In the genomic region with DNA sequence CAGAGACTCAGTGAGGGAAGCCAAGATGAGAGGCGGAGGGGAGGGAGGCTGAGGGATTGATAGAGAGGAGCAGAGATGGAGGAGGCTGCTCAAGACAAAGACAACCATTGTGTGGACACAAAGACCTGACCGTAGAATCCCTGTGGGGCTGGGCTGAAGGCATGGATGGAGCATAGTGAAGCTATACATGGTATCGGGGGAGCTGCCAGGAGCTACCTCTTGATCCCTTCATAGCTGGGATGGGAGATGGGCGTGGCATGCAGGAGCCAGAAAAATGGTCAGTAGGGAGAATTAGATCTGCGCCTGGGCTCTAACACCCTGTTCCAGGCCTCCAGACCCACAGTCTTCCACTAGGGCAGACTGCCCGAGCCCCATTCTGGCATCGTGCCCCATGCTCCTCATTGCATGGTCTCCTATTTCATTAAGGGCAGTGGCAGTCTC, we compare ENCODE assay signal across 10 mouse cellular contexts. TPM values are rescaled to one million over a fixed set of nuclear protein-coding genes. Genes with fewer than 3 reads are reported as not detected.
DNase-seq lines count a peak whose midpoint lies in the region; ATAC-seq and TF ChIP-seq lines count a peak whose summit lies in the region.
"Had no signal": no experiment of that assay in that cellular context is flagged by ENCODE, and none has a peak within 500 bp of the region (broad histone marks: within the 10 kb centered on the region; RNA-seq: fewer than 3 reads in every experiment).

No protein-coding gene starts in this region.

- no peak overlapping the region for H3K4me2 ChIP-seq in forebrain, postnatal 0 days (ENCODE audit: low read depth)
- H3K4me2 ChIP-seq in forebrain, embryonic 15.5 days (replicated peaks) = no peak overlapping the region
- no peak overlapping the region for H3K4me2 ChIP-seq in limb, embryonic 15.5 days
- H3K4me2 ChIP-seq: liver, embryonic 15.5 days had no signal

- H3K9me3 ChIP-seq in forebrain, postnatal 0 days (ENCODE audit: low read length) = 0 out of 2 replicates have a peak, but pooled peaks cover 2% of the 10 kb centered on the region
- H3K9me3 ChIP-seq in forebrain, embryonic 15.5 days = no peaks in the 10 kb centered on the region
- no peaks in the 10 kb centered on the region for H3K9me3 ChIP-seq in limb, embryonic 15.5 days
- H3K9me3 ChIP-seq: liver, embryonic 15.5 days; midbrain, embryonic 10.5 days had no signal

- no peaks in the 10 kb centered on the region for H3K4me1 ChIP-seq in forebrain, postnatal 0 days (ENCODE audit: insufficient read depth)
- H3K4me1 ChIP-seq in forebrain, embryonic 15.5 days = peaks cover 4% of the 10 kb centered on the region; the same call in 1 of the 2 replicates
- H3K4me1 ChIP-seq in limb, embryonic 15.5 days = peaks cover 28% of the 10 kb centered on the region

- peak; percentile 69 for ATAC-seq in forebrain, postnatal 0 days
- no peak for ATAC-seq in forebrain, embryonic 15.5 days (replicated peaks)
- ATAC-seq in limb, embryonic 15.5 days (ENCODE audit: insufficient number of reproducible peaks, low FRiP score, low TSS enrichment, low read depth) = peak; percentile 52; the same call in 1 of the 2 replicates

- peaks cover 16% of the 10 kb centered on the region for H3K27me3 ChIP-seq in forebrain, postnatal 0 days (ENCODE audit: insufficient read depth, low read length)
- H3K27me3 ChIP-seq in forebrain, embryonic 15.5 days = peaks cover 15% of the 10 kb centered on the region
- H3K27me3 ChIP-seq in limb, embryonic 15.5 days = peaks cover 15% of the 10 kb centered on the region; the same call in 1 of the 2 replicates

- 36% methylated on average over 7 of the region's 7 CpGs for WGBS in forebrain, postnatal 0 days
- WGBS in forebrain, embryonic 15.5 days = 50% methylated on average over 7 of the region's 7 CpGs
- 58% methylated on average over 7 of the region's 7 CpGs for WGBS in limb, embryonic 15.5 days

- peak; percentile 50 for DNase-seq in forebrain, postnatal 0 days
- peak; percentile 54 to 62 for DNase-seq in layer of hippocampus, postnatal 14 days (ENCODE audit: low spot score in 2 of 2)
- no peak for DNase-seq in layer of hippocampus, adult 8-10 months (ENCODE audit: low spot score in 2 of 2)
- peak; percentile 23 for DNase-seq in NIH3T3 (ENCODE audit: low read depth)
- no peak for DNase-seq in c-Kit-positive CD71-positive TER-119-positive erythroid progenitor cells, embryonic 14.5 days (ENCODE audit: low spot score)
- DNase-seq in adrenal gland, postnatal 36 days = no peak

- H3K9ac ChIP-seq in forebrain, postnatal 0 days = no peak overlapping the region
- no peak overlapping the region for H3K9ac ChIP-seq in forebrain, embryonic 15.5 days (replicated peaks)
- no peak overlapping the region for H3K9ac ChIP-seq in limb, embryonic 15.5 days
- H3K9ac ChIP-seq: liver, embryonic 15.5 days had no signal

- no peak overlapping the region for H3K4me3 ChIP-seq in forebrain, postnatal 0 days (ENCODE audit: low read depth, low read length)
- H3K4me3 ChIP-seq in forebrain, embryonic 15.5 days = no peak overlapping the region
- H3K4me3 ChIP-seq in limb, embryonic 15.5 days = no peak overlapping the region
- H3K4me3 ChIP-seq: liver, embryonic 15.5 days; midbrain, embryonic 10.5 days had no signal

- TF ChIP-seq CTCF in forebrain, postnatal 0 days (IDR thresholded peaks at IDR 0.05; ENCODE audit: low read depth) = no peak

- no peaks in the 10 kb centered on the region for H3K36me3 ChIP-seq in forebrain, postnatal 0 days (ENCODE audit: insufficient read depth)
- H3K36me3 ChIP-seq in forebrain, embryonic 15.5 days = no peaks in the 10 kb centered on the region
- H3K36me3 ChIP-seq in limb, embryonic 15.5 days = no peaks in the 10 kb centered on the region
- H3K36me3 ChIP-seq: liver, embryonic 15.5 days; midbrain, embryonic 10.5 days had no signal

- 0 out of 2 replicates have a peak overlapping the region, but pooled peaks have one; percentile 3 for H3K27ac ChIP-seq in forebrain, postnatal 0 days (ENCODE audit: low read depth, low read length)
- H3K27ac ChIP-seq in forebrain, embryonic 15.5 days (replicated peaks) = no peak overlapping the region
- no peak overlapping the region for H3K27ac ChIP-seq in limb, embryonic 15.5 days
- H3K27ac ChIP-seq: liver, embryonic 15.5 days; midbrain, embryonic 10.5 days had no signal

RNA-seq across cellular contexts. Expression of a gene that starts 4.4 kb away (rescaled TPM):
- total RNA-seq in forebrain, postnatal 0 days (2014; rRNA removed) = 0.38 and 0.67 TPM in 2 replicates
- polyA plus RNA-seq in forebrain, postnatal 0 days (2015; fragmentation: Nextera tagmentation; extraction: Ambion mirVana) = 0.24 and 0.40 TPM in 2 replicates
- polyA plus RNA-seq in forebrain, embryonic 15.5 days (2015; fragmentation: Nextera tagmentation; extraction: Ambion mirVana) = 0.11 TPM in 1 of 2 replicates, not detected in the other
- 1 to 10 TPM; 1.4 to 2.2 TPM for total RNA-seq in layer of hippocampus, postnatal 14 days (2021)
- total RNA-seq in layer of hippocampus, adult 8-10 months (2022) = 1 to 10 TPM in 2 of 4 experiments, under 1 TPM in 2; 0.60 to 4.5 (median 1.9) TPM
- 3.5 and 3.8 TPM in 2 replicates for polyA plus RNA-seq in limb, embryonic 15.5 days (2015; fragmentation: Nextera tagmentation; extraction: Ambion mirVana)
- 1 to 10 TPM; 1.7 to 2.2 TPM for total RNA-seq in adrenal gland, postnatal 36 days (2021)

RNA-seq across cellular contexts. Expression of a gene that starts 42.6 kb away (rescaled TPM):
- total RNA-seq in forebrain, postnatal 0 days (2014; rRNA removed) = 1.2 and 2.3 TPM in 2 replicates
- 3.1 and 3.8 TPM in 2 replicates for polyA plus RNA-seq in forebrain, postnatal 0 days (2015; fragmentation: Nextera tagmentation; extraction: Ambion mirVana)
- 2.2 and 2.7 TPM in 2 replicates for polyA plus RNA-seq in forebrain, embryonic 15.5 days (2015; fragmentation: Nextera tagmentation; extraction: Ambion mirVana)
- total RNA-seq in layer of hippocampus, postnatal 14 days (2021) = 1 to 10 TPM; 3.0 to 6.0 TPM
- 1 to 10 TPM; 3.1 to 8.7 (median 6.5) TPM for total RNA-seq in layer of hippocampus, adult 8-10 months (2022)
- polyA plus RNA-seq in limb, embryonic 15.5 days (2015; fragmentation: Nextera tagmentation; extraction: Ambion mirVana) = 6.0 and 7.9 TPM in 2 replicates
- total RNA-seq in adrenal gland, postnatal 36 days (2021) = 1 to 10 TPM; 3.8 to 6.7 TPM

Comparison
In these comparisons a context has a peak if more than half of its experiments do, and no peak if none do; other contexts are left out.
1. DNase-seq: peak in forebrain, postnatal 0 days (single experiment), layer of hippocampus, postnatal 14 days (2 of 2) and NIH3T3 (single experiment); none in layer of hippocampus, adult 8-10 months (0 of 2), c-Kit-positive CD71-positive TER-119-positive erythroid progenitor cells, embryonic 14.5 days (single experiment) and adrenal gland, postnatal 36 days (0 of 2).